Mouse (Mus musculus): ENCODE results near the gene Id3. TPM values are rescaled to one million over a fixed set of nuclear protein-coding genes. Genes with fewer than 3 reads are reported as not detected.

Gene Id3
- polyA plus RNA-seq, 1 experiment from 2014 or later = 292 TPM

- no peak for ATAC-seq (ENCODE audit: insufficient read depth, low FRiP score, low read depth)
- H3K4me2 ChIP-seq = peak overlapping the region; percentile 29
- peaks cover 10% of the 10 kb centered on the region for H3K4me1 ChIP-seq
- WGBS = 76% methylated on average over 8 of the region's 8 CpGs
- no peaks in the 10 kb centered on the region for H3K9me3 ChIP-seq
- H3K36me3 ChIP-seq = no peaks in the 10 kb centered on the region
- H3K27me3 ChIP-seq (replicated peaks) = no peaks in the 10 kb centered on the region
- peak overlapping the region; percentile 51; the same call in 1 of the 2 replicates for H3K27ac ChIP-seq
- no peak overlapping the region for H3K4me3 ChIP-seq (replicated peaks)
- H3K9ac ChIP-seq = no peak overlapping the region
Observed at GRCm38 (mm10) chr4:136186315-136186714, 43.0 kb downstream of the Id3 start.

GRCm38 (mm10) chr4:136186739-136187472 lies 43.6 kb downstream of the Id3 start:
- Histone ChIP-seq H3K4me2 (peak overlapping the region; percentile 29), H3K36me3 (no peaks in the 10 kb centered on the region), H3K4me3 (replicated peaks) (0 out of 2 replicates have a peak overlapping the region, but pooled peaks have one; percentile 4), H3K9me3 (no peaks in the 10 kb centered on the region), H3K9ac (no peak overlapping the region), H3K27me3 (replicated peaks) (no peaks in the 10 kb centered on the region), H3K27ac (peak overlapping the region; percentile 51), H3K4me1 (peaks cover 10% of the 10 kb centered on the region)
- ATAC-seq (ENCODE audit: insufficient read depth, low FRiP score, low read depth) = peak; percentile 63
- 62% methylated on average over 23 of the region's 23 CpGs for WGBS

- Histone ChIP-seq H3K27me3 (replicated peaks) (no peaks in the 10 kb centered on the region), H3K36me3 (no peaks in the 10 kb centered on the region; the same call in 1 of the 2 replicates), H3K4me1 (peaks cover 10% of the 10 kb centered on the region), H3K4me2 (no peak overlapping the region), H3K9me3 (no peaks in the 10 kb centered on the region), H3K9ac (no peak overlapping the region), H3K27ac (no peak overlapping the region), H3K4me3 (replicated peaks) (no peak overlapping the region)
- WGBS = 80% methylated on average over 6 of the region's 6 CpGs
- no peak for ATAC-seq (ENCODE audit: insufficient read depth, low FRiP score, low read depth)
Observed at GRCm38 (mm10) chr4:136188973-136189737, 45.9 kb downstream of the Id3 start.

GRCm38 (mm10) chr4:136189912-136190311 lies 46.6 kb downstream of the Id3 start:
- no peak overlapping the region for H3K9ac ChIP-seq
- H3K4me1 ChIP-seq = peaks cover 10% of the 10 kb centered on the region
- ATAC-seq (ENCODE audit: insufficient read depth, low FRiP score, low read depth) = peak; percentile 89
- H3K27ac ChIP-seq = no peak overlapping the region
- no peaks in the 10 kb centered on the region for H3K27me3 ChIP-seq (replicated peaks)
- H3K36me3 ChIP-seq = no peaks in the 10 kb centered on the region; the same call in 1 of the 2 replicates
- no peak overlapping the region for H3K4me3 ChIP-seq (replicated peaks)
- WGBS = 78% methylated on average over 8 of the region's 8 CpGs
- no peak overlapping the region for H3K4me2 ChIP-seq
- no peaks in the 10 kb centered on the region for H3K9me3 ChIP-seq

GRCm38 (mm10) chr4:136193571-136193970 lies 50.3 kb downstream of the Id3 start:
- no peak for ATAC-seq (ENCODE audit: insufficient read depth, low FRiP score, low read depth)
- no peaks in the 10 kb centered on the region for H3K9me3 ChIP-seq
- H3K36me3 ChIP-seq = no peaks in the 10 kb centered on the region; the same call in 1 of the 2 replicates
- H3K27me3 ChIP-seq (replicated peaks) = no peaks in the 10 kb centered on the region
- WGBS = 71% methylated on average over 3 of the region's 3 CpGs
- no peak overlapping the region for H3K4me2 ChIP-seq
- no peak overlapping the region for H3K4me3 ChIP-seq (replicated peaks)
- H3K9ac ChIP-seq = no peak overlapping the region
- no peak overlapping the region for H3K27ac ChIP-seq
- no peaks in the 10 kb centered on the region for H3K4me1 ChIP-seq

- 56% methylated on average over 7 of the region's 7 CpGs for WGBS
- Histone ChIP-seq H3K9me3 (no peaks in the 10 kb centered on the region), H3K4me3 (replicated peaks) (no peak overlapping the region), H3K27me3 (replicated peaks) (no peaks in the 10 kb centered on the region), H3K36me3 (no peaks in the 10 kb centered on the region; the same call in 1 of the 2 replicates), H3K4me1 (no peaks in the 10 kb centered on the region), H3K4me2 (no peak overlapping the region), H3K27ac (no peak overlapping the region), H3K9ac (no peak overlapping the region)
- no peak for ATAC-seq (ENCODE audit: insufficient read depth, low FRiP score, low read depth)
Observed at GRCm38 (mm10) chr4:136195029-136195428, 51.7 kb downstream of the Id3 start.

Other genes starting within 250 kb of the Id3 start
- gene Cnr2, start 248.1 kb upstream of the Id3 start, polyA plus RNA-seq (2015; fragmentation: Nextera tagmentation; extraction: Ambion mirVana) = 0.71 and 0.90 TPM in 2 replicates
- 93.2 and 96.3 TPM in 2 replicates for gene Fuca1, start 222.8 kb upstream of the Id3 start, polyA plus RNA-seq (2015; fragmentation: Nextera tagmentation; extraction: Ambion mirVana)
- 88.5 and 90.4 TPM in 2 replicates for gene Hmgcl, start 197.0 kb upstream of the Id3 start, polyA plus RNA-seq (2015; fragmentation: Nextera tagmentation; extraction: Ambion mirVana)
- 90.9 and 92.1 TPM in 2 replicates for gene Gale, start 179.8 kb upstream of the Id3 start, polyA plus RNA-seq (2015; fragmentation: Nextera tagmentation; extraction: Ambion mirVana)
- gene Lypla2, start 170.9 kb upstream of the Id3 start, polyA plus RNA-seq (2015; fragmentation: Nextera tagmentation; extraction: Ambion mirVana) = 102 and 105 TPM in 2 replicates
- 50.3 and 55.1 TPM in 2 replicates for gene Pithd1, start 156.2 kb upstream of the Id3 start, polyA plus RNA-seq (2015; fragmentation: Nextera tagmentation; extraction: Ambion mirVana)
- 36.4 and 37.9 TPM in 2 replicates for gene Eloa, start 121.7 kb upstream of the Id3 start, polyA plus RNA-seq (2015; fragmentation: Nextera tagmentation; extraction: Ambion mirVana)
- 336 and 456 TPM in 2 replicates for gene Rpl11, start 90.1 kb upstream of the Id3 start, polyA plus RNA-seq (2015; fragmentation: Nextera tagmentation; extraction: Ambion mirVana)
- 8.6 and 11.4 TPM in 2 replicates for gene E2f2, start 28.9 kb downstream of the Id3 start, polyA plus RNA-seq (2015; fragmentation: Nextera tagmentation; extraction: Ambion mirVana)
- 6.4 and 7.8 TPM in 2 replicates for gene Asap3, start 62.9 kb downstream of the Id3 start, polyA plus RNA-seq (2015; fragmentation: Nextera tagmentation; extraction: Ambion mirVana)
- 18.9 and 20.8 TPM in 2 replicates for gene Tcea3, start 104.2 kb downstream of the Id3 start, polyA plus RNA-seq (2015; fragmentation: Nextera tagmentation; extraction: Ambion mirVana)
- gene Zfp46, start 141.2 kb downstream of the Id3 start, polyA plus RNA-seq (2015; fragmentation: Nextera tagmentation; extraction: Ambion mirVana) = 20.3 and 21.0 TPM in 2 replicates
- gene Hnrnpr, start 167.4 kb downstream of the Id3 start, polyA plus RNA-seq (2015; fragmentation: Nextera tagmentation; extraction: Ambion mirVana) = 143 and 149 TPM in 2 replicates

Measured in stomach, embryonic 15.5 days (tissue).